Mouse (Mus musculus): ENCODE data around the gene Cox7a1.
A peak's percentile ranks its signal among the peaks of the same experiment; 100 is the strongest.

GRCm38 (mm10) chr7:30163113-30163512 lies 20.8 kb upstream of the Cox7a1 start:
- peak; percentile 16; the same call in 1 of the 2 replicates for TF ChIP-seq CTCF (IDR thresholded peaks at IDR 0.05; ENCODE audit: low read depth)
- TF ChIP-seq EP300 (IDR thresholded peaks at IDR 0.05; ENCODE audit: low read depth), result no peak
